Mouse (Mus musculus) kidney, postnatal 0 days (tissue): ENCODE data around the gene St6galnac4. TPM values are rescaled to one million over a fixed set of nuclear protein-coding genes. Genes with fewer than 3 reads are reported as not detected.

Experiments
- ATAC-seq: fragments of 200-750 bp; cut with Nextera tagmentation; replicated peaks from 2 replicates; pipeline ENCODE4 v1.8.0; 2017; ENCODE audit warnings: low read depth, moderate number of reproducible peaks, moderate TSS enrichment, moderate library complexity; ENCODE audit not compliant: low FRiP score
- DNase-seq: peaks from one replicate; pipeline ENCODE4 v3.0.0-alpha.2; 2016; ENCODE audit warnings: low spot score
- H3K27ac ChIP-seq: fragments of 300-500 bp; sonication (generic); 2 replicates; pipeline ENCODE4 v1.5.1; 2014; ENCODE audit warnings: mild to moderate bottlenecking
- H3K27me3 ChIP-seq: fragments of 300-500 bp; sonication (generic); 2 replicates; pipeline ENCODE4 v1.6.1; 2014; ENCODE audit warnings: low read length, mixed read lengths; ENCODE audit not compliant: insufficient read depth
- H3K36me3 ChIP-seq: fragments of 300-500 bp; sonication (generic); 2 replicates; pipeline ENCODE4 v1.6.1; 2014; ENCODE audit warnings: low read length, mixed read lengths; ENCODE audit not compliant: insufficient read depth
- H3K4me1 ChIP-seq: fragments of 300-500 bp; sonication (generic); replicated peaks from 2 replicates; pipeline ENCODE4 v1.6.1; 2014; ENCODE audit warnings: antibody characterized with exemption, low read length, mixed read lengths; ENCODE audit not compliant: insufficient read depth
- H3K4me2 ChIP-seq: fragments of 300-500 bp; sonication (generic); 2 replicates; pipeline ENCODE4 v1.6.1; 2014; ENCODE audit warnings: mild to moderate bottlenecking, low read length, moderate library complexity, mixed read lengths
- H3K4me3 ChIP-seq: fragments of 300-500 bp; sonication (generic); replicated peaks from 2 replicates; pipeline ENCODE4 v1.5.1; 2014; ENCODE audit warnings: low read depth, low read length
- H3K9ac ChIP-seq: fragments of 300-500 bp; sonication (generic); 2 replicates; pipeline ENCODE4 v1.6.1; 2014; ENCODE audit warnings: low read depth, low read length
- H3K9me3 ChIP-seq: fragments of 300-500 bp; sonication (generic); replicated peaks from 2 replicates; pipeline ENCODE4 v1.6.1; 2016; ENCODE audit warnings: low read length, inconsistent platforms, mixed read lengths
- CTCF ChIP-seq: IDR thresholded peaks from 2 replicates; pipeline ENCODE4 v1.5.1; 2016; ENCODE audit warnings: antibody characterized with exemption, low read depth, mild to moderate bottlenecking, moderate library complexity
- WGBS: fragments of 180-500 bp; shearing (Covaris S2); extraction: QIAGEN DNeasy Blood & Tissue Kit; methylation state at CpG from one replicate; pipeline ENCODE4 v1.1.7; 2014; 5-methylcytosine and 5-hydroxymethylcytosine counted together
- polyA plus RNA-seq: library from polyadenylated mRNA; unstranded; fragments of >200 nt; fragmentation: Nextera tagmentation; extraction: Ambion mirVana; gene quantifications from 2 replicates; pipeline ENCODE4 v1.2.1, GENCODE M21; 2015

St6galnac4 gene
- polyA plus RNA-seq, 1 experiment from 2014 or later, result 15.8 TPM

DNA sequence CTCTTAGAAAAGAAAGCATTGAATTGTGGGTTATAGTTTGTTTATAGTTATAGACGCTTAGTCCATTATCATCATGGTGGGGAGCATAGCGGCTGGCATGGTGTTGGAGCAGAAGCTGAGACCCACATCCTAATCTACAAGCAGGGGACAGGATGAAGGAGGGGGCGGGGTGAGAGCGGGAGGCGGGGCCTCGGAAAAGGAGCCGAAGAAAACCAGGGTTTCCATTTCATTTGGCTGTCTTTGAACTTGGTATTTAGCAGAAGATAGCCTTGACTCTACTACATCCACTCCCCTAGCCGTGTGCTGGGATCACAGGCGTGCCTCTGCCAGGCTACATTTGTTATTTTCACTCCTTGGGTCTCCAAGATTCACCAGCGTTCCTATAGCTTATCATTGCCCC lies 17.7 kb downstream of the St6galnac4 start:
- H3K36me3 ChIP-seq, result no peaks in the 10 kb centered on the region
- no peak overlapping the region for H3K4me3 ChIP-seq
- no peak for DNase-seq
- H3K4me1 ChIP-seq, result peaks cover 7% of the 10 kb centered on the region
- no peak for ATAC-seq
- H3K27me3 ChIP-seq, result no peaks in the 10 kb centered on the region
- WGBS, result 42% methylated on average over 10 of the region's 10 CpGs
- H3K4me2 ChIP-seq, result no peak overlapping the region
- no peak overlapping the region for H3K9ac ChIP-seq
- no peak for TF ChIP-seq CTCF
- H3K27ac ChIP-seq, result no peak overlapping the region
- H3K9me3 ChIP-seq, result no peaks in the 10 kb centered on the region

GRCm38 (mm10) chr2:32606161-32607142 lies 19.6 kb downstream of the St6galnac4 start:
- peaks cover 11% of the 10 kb centered on the region for H3K4me1 ChIP-seq
- DNase-seq (peak; percentile 88), ATAC-seq (peak; percentile 64)
- H3K27me3 ChIP-seq, result no peaks in the 10 kb centered on the region
- no peaks in the 10 kb centered on the region for H3K9me3 ChIP-seq
- H3K27ac ChIP-seq, result peak overlapping the region; percentile 10; the same call in 1 of the 2 replicates
- no peaks in the 10 kb centered on the region for H3K36me3 ChIP-seq
- peak overlapping the region; percentile 81 for H3K4me2 ChIP-seq
- peak overlapping the region; percentile 66 for H3K9ac ChIP-seq
- peak overlapping the region; percentile 61 for H3K4me3 ChIP-seq
- WGBS, result 13% methylated on average over 46 of the region's 55 CpGs
- TF ChIP-seq CTCF, result peak; percentile 80

GRCm38 (mm10) chr2:32607262-32607947 lies 20.5 kb downstream of the St6galnac4 start:
- peak overlapping the region; percentile 66 for H3K9ac ChIP-seq
- no peak for TF ChIP-seq CTCF
- H3K4me2 ChIP-seq, result peak overlapping the region; percentile 81
- H3K27ac ChIP-seq, result peak overlapping the region; percentile 10; the same call in 1 of the 2 replicates
- H3K4me1 ChIP-seq, result peaks cover 5% of the 10 kb centered on the region; the same call in 1 of the 2 replicates
- no peak for ATAC-seq
- 3% methylated on average over 34 of the region's 34 CpGs for WGBS
- DNase-seq, result peak; percentile 60
- H3K27me3 ChIP-seq, result no peaks in the 10 kb centered on the region
- no peaks in the 10 kb centered on the region for H3K9me3 ChIP-seq
- peak overlapping the region; percentile 61 for H3K4me3 ChIP-seq
- no peaks in the 10 kb centered on the region for H3K36me3 ChIP-seq

- ATAC-seq (peak; percentile 64), DNase-seq (peak; percentile 85)
- H3K4me2 ChIP-seq, result peak overlapping the region; percentile 81
- H3K36me3 ChIP-seq, result no peaks in the 10 kb centered on the region
- no peaks in the 10 kb centered on the region for H3K27me3 ChIP-seq
- peak overlapping the region; percentile 61 for H3K4me3 ChIP-seq
- no peaks in the 10 kb centered on the region for H3K9me3 ChIP-seq
- peak; percentile 32; the same call in 1 of the 2 replicates for TF ChIP-seq CTCF
- peaks cover 4% of the 10 kb centered on the region; the same call in 1 of the 2 replicates for H3K4me1 ChIP-seq
- peak overlapping the region; percentile 63 for H3K27ac ChIP-seq
- 4% methylated on average over 25 of the region's 25 CpGs for WGBS
- H3K9ac ChIP-seq, result peak overlapping the region; percentile 3; the same call in 1 of the 2 replicates
Observed at GRCm38 (mm10) chr2:32608141-32608777, 21.4 kb downstream of the St6galnac4 start.

- no peaks in the 10 kb centered on the region for H3K27me3 ChIP-seq
- DNase-seq, result no peak
- no peaks in the 10 kb centered on the region for H3K9me3 ChIP-seq
- H3K36me3 ChIP-seq, result no peaks in the 10 kb centered on the region
- TF ChIP-seq CTCF, result no peak
- H3K4me2 ChIP-seq, result peak overlapping the region; percentile 81
- 38% methylated on average over 18 of the region's 18 CpGs for WGBS
- H3K4me1 ChIP-seq, result peaks cover 4% of the 10 kb centered on the region; the same call in 1 of the 2 replicates
- H3K9ac ChIP-seq, result peak overlapping the region; percentile 3; the same call in 1 of the 2 replicates
- H3K27ac ChIP-seq, result peak overlapping the region; percentile 63
- ATAC-seq, result peak; percentile 11; the same call in 1 of the 2 replicates
- peak overlapping the region; percentile 61 for H3K4me3 ChIP-seq
Observed at GRCm38 (mm10) chr2:32608778-32609435, 22.0 kb downstream of the St6galnac4 start.
